Mouse (Mus musculus) G1E (cell line): ENCODE measurements around the gene Zfp109.

Experiments
- CTCF ChIP-seq: IDR thresholded peaks from 2 replicates; pipeline ENCODE4 v1.5.1; 2012; ENCODE audit warnings: low read depth, low read length, inconsistent platforms, mixed read lengths
- GATA1 ChIP-seq: IDR thresholded peaks from 2 replicates; pipeline ENCODE4 v1.6.1; 2012; ENCODE audit warnings: borderline replicate concordance, low read length, inconsistent platforms, mixed read lengths
- POLR2AphosphoS5 ChIP-seq: IDR thresholded peaks from 2 replicates; pipeline ENCODE4 v1.6.1; 2012; ENCODE audit warnings: low read depth, low read length, inconsistent platforms; ENCODE audit not compliant: insufficient replicate concordance
- TAL1 ChIP-seq: conservative IDR thresholded peaks from 2 replicates; pipeline ENCODE4 v1.6.1; 2012; ENCODE audit warnings: low read depth, low read length, inconsistent platforms, mixed read lengths

DNA sequence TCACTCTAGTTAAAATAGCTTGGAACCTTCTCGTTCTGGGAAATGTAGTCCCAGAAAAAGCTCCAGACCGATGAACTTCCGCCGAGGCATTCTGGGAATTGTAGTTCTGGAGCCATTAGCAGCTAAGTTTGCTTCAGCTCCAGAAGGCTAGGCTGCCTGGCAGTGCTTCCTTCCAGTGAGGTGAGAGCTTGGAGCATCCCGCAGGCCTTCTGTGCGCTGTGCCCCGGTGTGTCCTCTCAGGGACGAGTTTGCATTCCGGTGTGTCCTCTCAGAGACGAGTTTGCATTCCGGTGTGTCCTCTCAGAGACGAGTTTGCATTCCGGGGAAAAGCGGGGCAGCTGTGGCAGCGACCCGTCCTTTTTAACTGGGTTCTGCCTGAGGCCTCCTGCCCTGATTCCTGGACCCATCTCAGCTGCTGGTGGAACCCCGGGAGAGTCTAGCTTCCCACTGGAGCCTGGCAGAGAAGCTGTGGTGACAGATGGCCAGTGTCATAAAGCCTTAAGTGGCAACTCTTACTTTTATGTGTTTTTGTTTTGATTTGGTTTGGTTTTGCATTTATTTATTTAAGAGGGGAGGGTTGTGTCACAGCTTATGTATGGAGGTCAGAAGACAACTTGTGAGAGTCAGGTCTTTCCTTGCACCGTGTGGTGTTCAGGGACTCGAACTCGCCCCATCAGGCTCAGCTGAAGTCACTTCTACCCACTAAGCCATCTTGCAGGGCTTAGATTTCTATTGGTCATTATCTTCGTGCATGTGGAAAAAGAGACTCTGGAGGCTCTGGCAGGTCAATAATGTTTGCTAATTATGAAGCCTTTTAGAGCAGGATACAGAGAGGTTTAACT, 17.5 kb upstream of the Zfp109 start, which contains the start of gene Zfp108:
- no peak for TF ChIP-seq CTCF
- no peak for TF ChIP-seq GATA1
- TF ChIP-seq POLR2AphosphoS5 = no peak
- TF ChIP-seq TAL1 = no peak
